Mouse (Mus musculus) heart, postnatal 0 days (tissue): Measurements from ENCODE around the gene Cabin1. TPM values are rescaled to one million over a fixed set of nuclear protein-coding genes. Genes with fewer than 3 reads are reported as not detected.

Source experiments
- ATAC-seq: fragments of 200-750 bp; cut with Nextera tagmentation; 2 replicates; pipeline ENCODE4 v1.8.0; 2017; ENCODE audit warnings: low read depth, moderate number of reproducible peaks, moderate library complexity; ENCODE audit not compliant: insufficient read depth
- DNase-seq: peaks from one replicate; pipeline ENCODE4 v3.0.0-alpha.2; 2016; ENCODE audit warnings: low spot score
- H3K27ac ChIP-seq: fragments of 300-500 bp; sonication (generic); 2 replicates; pipeline ENCODE4 v1.5.1; 2014; ENCODE audit warnings: low read depth, mild to moderate bottlenecking
- H3K27me3 ChIP-seq: fragments of 300-500 bp; sonication (generic); 2 replicates; pipeline ENCODE4 v1.6.1; 2014; ENCODE audit warnings: low read length, mixed read lengths; ENCODE audit not compliant: control insufficient read depth, insufficient read depth
- H3K36me3 ChIP-seq: fragments of 300-500 bp; sonication (generic); replicated peaks from 2 replicates; pipeline ENCODE4 v1.6.1; 2014; ENCODE audit warnings: low read length, mixed read lengths; ENCODE audit not compliant: control insufficient read depth, insufficient read depth
- H3K4me1 ChIP-seq: fragments of 300-500 bp; sonication (generic); 2 replicates; pipeline ENCODE4 v1.6.1; 2014; ENCODE audit warnings: antibody characterized with exemption; ENCODE audit not compliant: control insufficient read depth, insufficient read depth
- H3K4me2 ChIP-seq: fragments of 300-500 bp; sonication (generic); 2 replicates; pipeline ENCODE4 v1.6.1; 2014; ENCODE audit warnings: low read depth, mild to moderate bottlenecking, low read length, moderate library complexity
- H3K4me3 ChIP-seq: fragments of 300-500 bp; sonication (generic); 2 replicates; pipeline ENCODE4 v1.5.1; 2014; ENCODE audit warnings: low read depth, low read length
- H3K9ac ChIP-seq: fragments of 300-500 bp; sonication (generic); replicated peaks from 2 replicates; pipeline ENCODE4 v1.6.1; 2014; ENCODE audit warnings: low read depth, low read length, mixed read lengths
- H3K9me3 ChIP-seq: fragments of 300-500 bp; sonication (generic); replicated peaks from 2 replicates; pipeline ENCODE4 v1.6.1; 2016; ENCODE audit warnings: low read length; ENCODE audit not compliant: control insufficient read depth
- CTCF ChIP-seq: IDR thresholded peaks from 2 replicates; pipeline ENCODE4 v1.5.1; 2016; ENCODE audit warnings: antibody characterized with exemption, control low read depth, low read depth
- EP300 ChIP-seq: IDR thresholded peaks from 2 replicates; pipeline ENCODE4 v1.6.1; 2016; ENCODE audit warnings: antibody characterized with exemption, low read depth
- WGBS: fragments of 180-500 bp; shearing (Covaris S2); extraction: QIAGEN DNeasy Blood & Tissue Kit; methylation state at CpG from one replicate; pipeline ENCODE4 v1.1.7; 2014; 5-methylcytosine and 5-hydroxymethylcytosine counted together
- polyA plus RNA-seq: library from polyadenylated mRNA; unstranded; fragments of >200 nt; fragmentation: Nextera tagmentation; extraction: Ambion mirVana; gene quantifications from 2 replicates; pipeline ENCODE4 v1.2.1, GENCODE M21; 2015
- total RNA-seq: library from RNA; depleted of rRNA; stranded (reverse); fragments of >200 nt; gene quantifications from 2 replicates; pipeline ENCODE4 v1.2.3, GENCODE M21; 2014; ENCODE audit warnings: low replicate concordance

The Cabin1 gene
- total and polyA plus RNA-seq, 2 experiments from 2014 or later, result 14.0 to 194 TPM

DNA sequence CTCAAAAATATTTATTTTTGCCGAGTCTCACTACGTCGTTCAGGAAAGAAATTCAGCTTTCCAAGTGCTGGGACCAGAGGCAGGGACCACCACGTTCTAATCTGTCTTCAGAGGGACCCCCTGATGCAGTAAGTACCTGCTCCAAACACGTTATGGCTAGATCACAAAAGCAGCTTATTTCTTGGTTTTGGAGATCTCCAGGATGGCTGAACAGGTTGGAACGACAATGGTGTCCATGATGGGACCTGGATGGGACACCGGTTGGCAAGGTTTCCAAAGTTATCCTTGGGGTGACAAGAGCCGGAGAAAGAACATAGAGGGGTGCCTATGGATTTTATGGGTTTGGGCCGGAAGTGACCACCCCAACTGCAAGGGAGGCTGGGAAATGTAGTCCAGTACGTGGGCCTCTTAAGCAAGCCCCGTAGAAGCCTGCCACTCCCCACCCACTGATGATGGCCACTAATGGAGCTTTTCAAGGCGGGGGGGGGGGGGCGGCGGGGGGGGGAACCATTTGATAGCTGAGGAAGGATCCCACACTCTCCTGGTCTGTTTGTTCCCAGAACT lies 130.5 kb downstream of the Cabin1 start:
- WGBS, result 76% methylated on average over 12 of the region's 14 CpGs

DNA sequence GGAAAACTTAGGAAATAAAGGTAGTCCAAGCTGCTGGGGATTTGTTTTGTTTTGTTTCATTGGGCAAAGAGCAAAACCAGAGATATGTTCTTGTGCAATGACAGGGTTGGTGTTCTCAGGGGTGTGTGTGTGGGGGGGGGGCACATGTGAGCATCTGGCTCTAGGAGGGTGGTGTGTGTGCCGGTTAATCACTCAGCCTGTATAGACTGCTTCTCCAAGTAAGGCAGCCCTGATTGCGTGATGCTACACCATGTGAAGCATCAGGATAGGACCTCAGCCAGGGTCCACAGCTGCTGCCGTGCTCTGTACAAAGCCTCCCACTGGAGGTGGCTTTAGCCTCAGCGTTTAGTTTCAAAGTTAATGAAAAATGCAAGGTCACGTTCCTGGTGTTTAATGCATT lies 131.1 kb downstream of the Cabin1 start:
- peak; percentile 56 for ATAC-seq
- Histone ChIP-seq H3K36me3 (no peaks in the 10 kb centered on the region), H3K4me2 (no peak overlapping the region), H3K27me3 (no peaks in the 10 kb centered on the region), H3K9ac (no peak overlapping the region), H3K4me3 (no peak overlapping the region), H3K27ac (peak overlapping the region; percentile 1; the same call in 1 of the 2 replicates), H3K4me1 (peaks cover 12% of the 10 kb centered on the region; the same call in 1 of the 2 replicates), H3K9me3 (no peaks in the 10 kb centered on the region; the same call in 1 of the 2 replicates)
- TF ChIP-seq CTCF (no peak), EP300 (no peak)
- DNase-seq, result no peak
- WGBS, result 68% methylated on average over 5 of the region's 5 CpGs

More for the DNA sequence above, 130.5 kb downstream of the Cabin1 start:
- H3K27ac ChIP-seq, result no peak overlapping the region
- no peak overlapping the region for H3K4me3 ChIP-seq
- H3K4me1 ChIP-seq, result peaks cover 12% of the 10 kb centered on the region; the same call in 1 of the 2 replicates
- H3K27me3 ChIP-seq, result no peaks in the 10 kb centered on the region
- ATAC-seq (no peak), DNase-seq (no peak)
- H3K36me3 ChIP-seq, result no peaks in the 10 kb centered on the region
- H3K9me3 ChIP-seq, result no peaks in the 10 kb centered on the region; the same call in 1 of the 2 replicates
- TF ChIP-seq CTCF (no peak), EP300 (no peak)
- H3K4me2 ChIP-seq, result no peak overlapping the region
- no peak overlapping the region for H3K9ac ChIP-seq

DNA sequence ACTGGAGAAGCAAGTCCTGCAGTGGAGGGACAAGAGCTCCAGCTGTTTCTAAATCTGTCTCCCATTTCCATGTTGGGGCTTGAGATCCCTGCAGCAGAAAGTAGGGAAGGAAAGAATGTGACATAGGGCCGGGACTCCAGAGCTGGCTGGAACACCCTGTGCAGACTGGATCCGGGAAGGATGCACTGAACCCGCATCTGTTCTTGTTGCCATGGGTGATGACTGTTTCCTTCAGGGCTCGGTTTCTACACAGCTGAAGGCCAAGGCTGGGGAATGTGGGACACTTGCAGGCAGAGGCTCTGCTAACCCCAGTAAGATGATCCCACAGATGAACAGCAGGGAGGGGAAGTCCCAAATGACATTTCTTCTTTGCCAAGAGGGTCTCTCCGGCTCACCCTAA lies 131.5 kb downstream of the Cabin1 start:
- H3K9me3 ChIP-seq, result no peaks in the 10 kb centered on the region; the same call in 1 of the 2 replicates
- no peak overlapping the region for H3K4me2 ChIP-seq
- no peak overlapping the region for H3K9ac ChIP-seq
- H3K27ac ChIP-seq, result peak overlapping the region; percentile 53
- TF ChIP-seq CTCF (no peak), EP300 (no peak)
- ATAC-seq, result peak; percentile 72
- WGBS, result 29% methylated on average over 5 of the region's 5 CpGs
- no peak overlapping the region for H3K4me3 ChIP-seq
- H3K4me1 ChIP-seq, result peaks cover 12% of the 10 kb centered on the region; the same call in 1 of the 2 replicates
- peak; percentile 51 for DNase-seq
- H3K27me3 ChIP-seq, result no peaks in the 10 kb centered on the region
- H3K36me3 ChIP-seq, result no peaks in the 10 kb centered on the region

DNA sequence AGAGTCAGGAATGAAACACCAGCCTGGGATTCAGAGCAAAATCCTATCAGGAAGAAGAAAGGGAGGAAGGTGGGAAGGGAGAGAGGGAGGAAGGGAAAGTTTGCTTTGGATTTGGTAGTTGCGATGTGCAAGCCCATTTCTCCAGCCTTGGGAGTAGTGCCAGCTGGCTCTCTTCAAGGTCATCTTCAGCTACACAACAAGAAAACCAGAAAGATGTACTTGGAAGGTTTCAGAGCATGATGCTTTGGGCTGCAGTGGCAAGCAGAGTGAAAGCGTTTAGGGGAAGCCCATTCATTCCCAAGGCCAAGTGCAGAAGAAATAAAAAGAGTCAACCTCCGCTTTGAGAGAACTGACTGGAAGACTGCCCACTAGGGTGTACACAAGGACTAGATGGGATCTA lies 136.7 kb downstream of the Cabin1 start:
- H3K27me3 ChIP-seq, result no peaks in the 10 kb centered on the region

GRCm38 (mm10) chr10:75626991-75627390 lies 137.2 kb downstream of the Cabin1 start:
- TF ChIP-seq CTCF (no peak), EP300 (no peak)
- Histone ChIP-seq H3K9ac (no peak overlapping the region), H3K27me3 (no peaks in the 10 kb centered on the region), H3K4me3 (no peak overlapping the region), H3K4me1 (peaks cover under 1% of the 10 kb centered on the region; the same call in 1 of the 2 replicates), H3K27ac (no peak overlapping the region), H3K36me3 (no peaks in the 10 kb centered on the region), H3K9me3 (no peaks in the 10 kb centered on the region; the same call in 1 of the 2 replicates), H3K4me2 (no peak overlapping the region)
- ATAC-seq (no peak), DNase-seq (no peak)
- WGBS, result 59% methylated on average over 3 of the region's 3 CpGs

More for the DNA sequence above, 136.7 kb downstream of the Cabin1 start:
- Histone ChIP-seq H3K9ac (no peak overlapping the region), H3K4me2 (no peak overlapping the region), H3K4me3 (no peak overlapping the region), H3K36me3 (no peaks in the 10 kb centered on the region), H3K9me3 (no peaks in the 10 kb centered on the region; the same call in 1 of the 2 replicates), H3K27ac (no peak overlapping the region), H3K4me1 (peaks cover 6% of the 10 kb centered on the region; the same call in 1 of the 2 replicates)
- DNase-seq (no peak), ATAC-seq (no peak)
- TF ChIP-seq CTCF (no peak), EP300 (no peak)
- 68% methylated on average over 3 of the region's 3 CpGs for WGBS
